Mouse (Mus musculus) right cerebral cortex, postnatal 25 days (tissue): Measurements from ENCODE around the gene Kank1.
A peak's percentile ranks its signal among the peaks of the same experiment; 100 is the strongest.

Source experiments
- DNase-seq: peaks from one replicate; pipeline ENCODE4 v3.0.0; 2022

Kank1 gene

DNA sequence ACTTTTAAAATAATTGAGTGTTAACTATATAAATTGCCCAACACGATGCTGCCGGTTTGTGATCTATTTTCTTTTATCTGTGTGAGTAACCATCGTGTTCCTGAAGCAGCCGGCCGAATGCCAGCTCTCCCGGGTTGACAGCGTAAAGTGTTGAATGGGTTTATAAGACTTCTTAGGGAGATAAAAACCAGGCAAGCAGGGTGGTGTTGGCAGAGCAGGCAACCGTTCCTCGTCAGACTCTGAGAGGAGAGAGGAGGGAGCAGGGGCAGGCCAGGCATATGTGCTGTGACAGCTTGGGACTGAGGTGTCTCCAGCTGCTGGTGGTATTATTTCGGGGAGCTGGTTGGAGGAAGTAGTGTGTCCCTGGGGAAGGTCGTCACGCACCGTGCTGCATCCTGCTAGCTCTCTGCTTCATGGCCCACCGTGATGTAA is 78.7 kb downstream of the Kank1 start:
- DNase-seq = peak; percentile 15

DNA sequence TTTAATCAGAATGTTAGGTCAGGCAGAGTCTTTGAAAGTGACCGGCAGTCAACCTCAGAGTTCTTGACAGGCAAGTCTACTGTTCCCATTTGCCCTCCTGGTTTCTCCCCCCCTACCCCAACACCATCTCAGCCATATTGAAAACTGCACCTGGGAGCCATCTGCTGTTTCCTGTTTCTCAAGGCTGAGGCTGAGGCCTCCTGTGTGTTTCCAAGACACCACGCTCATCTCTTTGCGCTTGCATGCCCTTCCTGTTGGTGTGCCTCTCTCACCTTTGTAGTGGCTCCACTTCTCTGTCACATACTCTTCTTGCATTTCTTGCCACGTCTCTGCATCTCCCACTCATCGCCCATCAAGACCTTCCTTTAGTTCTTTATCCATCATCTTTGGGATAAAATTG is 79.2 kb downstream of the Kank1 start:
- no peak for DNase-seq

- DNase-seq = no peak
Measured at GRCm38 (mm10) chr19:25324265-25324664, 87.5 kb downstream of the Kank1 start.

DNA sequence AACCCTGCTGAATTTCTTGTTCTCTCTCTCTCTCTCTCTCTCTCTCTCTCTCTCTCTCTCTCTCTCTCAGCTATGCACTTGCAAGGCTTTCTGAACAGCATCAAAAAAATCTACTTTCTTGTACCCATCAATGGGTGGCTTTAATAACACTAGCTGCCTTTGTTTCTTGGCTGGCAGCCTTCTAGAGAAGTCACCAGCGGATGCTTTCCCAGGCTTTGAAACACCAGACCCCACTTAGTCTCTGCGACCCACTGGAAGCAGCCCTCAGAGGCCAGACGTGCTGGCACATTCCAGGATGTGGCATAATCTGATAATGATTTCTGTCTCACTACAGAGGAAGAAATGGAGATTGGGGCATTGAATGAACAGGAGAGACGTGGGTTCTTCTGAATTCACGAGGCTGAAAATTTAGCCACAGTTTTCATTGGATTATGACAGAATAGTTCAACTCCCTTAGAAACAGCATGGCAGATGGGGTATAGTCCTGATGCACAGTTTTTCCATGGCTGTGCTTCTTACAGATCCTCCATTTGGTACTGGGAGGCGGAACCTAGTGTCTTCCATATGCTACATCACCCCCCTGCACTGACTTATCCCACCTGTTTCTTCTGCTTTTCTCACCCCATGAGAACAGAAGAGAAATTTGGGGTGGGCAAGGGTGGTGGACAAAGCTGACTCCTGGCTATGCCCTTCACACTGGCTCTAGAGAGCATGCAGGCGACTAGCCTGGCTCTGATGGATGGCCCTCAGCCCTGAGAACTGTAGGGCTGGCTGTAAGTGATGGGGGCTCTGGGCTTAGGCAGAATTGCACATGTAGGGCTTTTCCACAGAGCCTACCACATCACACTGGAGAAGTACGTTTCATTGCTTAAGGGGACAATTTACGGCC is 88.6 kb downstream of the Kank1 start:
- DNase-seq = no peak

DNA sequence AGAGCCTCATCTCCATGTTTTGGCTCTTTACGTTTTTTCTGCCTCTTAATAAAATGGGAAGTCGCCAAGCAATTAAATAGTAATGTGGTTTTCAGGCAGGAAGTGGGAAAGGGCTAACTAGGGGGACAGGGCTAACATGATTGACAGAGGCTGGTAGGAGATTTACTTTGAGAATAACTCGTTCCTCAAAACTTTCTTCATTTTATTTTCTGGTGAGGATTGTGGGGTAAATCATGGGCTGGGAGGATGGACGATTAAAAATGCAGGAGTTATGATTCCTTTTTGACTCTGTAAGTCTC is 89.2 kb downstream of the Kank1 start:
- no peak for DNase-seq

DNA sequence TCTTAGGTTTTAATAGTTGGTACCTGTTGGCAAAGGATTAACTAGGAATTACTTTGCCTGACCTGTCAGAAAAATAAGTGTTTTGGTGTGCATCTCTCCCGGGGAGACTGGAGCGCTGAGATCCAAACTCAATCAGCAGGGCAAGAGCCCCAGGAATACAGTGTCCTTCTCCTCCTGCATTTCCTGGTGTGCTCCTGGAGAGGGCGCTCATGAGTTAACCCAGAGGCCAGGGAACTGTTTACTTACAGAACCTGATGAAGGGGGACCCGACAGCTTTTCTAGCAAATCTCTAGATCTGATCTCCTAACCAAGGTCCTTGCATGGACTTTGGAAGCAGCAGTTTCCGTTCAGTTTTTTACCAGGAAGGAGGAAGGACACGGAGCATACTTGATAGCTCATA is 90.9 kb downstream of the Kank1 start:
- DNase-seq = no peak

DNA sequence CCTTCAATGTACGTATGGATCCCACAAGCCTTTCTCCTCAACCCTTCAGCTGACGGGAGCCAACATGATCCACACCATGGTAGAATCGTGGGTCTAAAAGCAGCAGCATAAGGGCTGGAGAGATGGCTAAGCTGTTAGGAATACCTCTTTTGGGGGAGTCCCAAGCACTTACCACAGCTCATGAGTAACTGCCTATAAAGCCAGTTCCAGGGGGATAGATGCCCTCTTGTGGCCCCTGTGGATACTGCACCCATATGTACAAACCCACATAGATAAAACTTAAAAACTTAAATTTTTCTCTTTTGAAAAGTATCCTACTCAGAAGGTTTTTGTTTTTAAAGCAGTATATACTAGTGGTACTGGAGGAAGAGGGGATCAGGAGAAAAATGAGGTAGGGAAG is 97.6 kb downstream of the Kank1 start:
- DNase-seq = no peak

DNA sequence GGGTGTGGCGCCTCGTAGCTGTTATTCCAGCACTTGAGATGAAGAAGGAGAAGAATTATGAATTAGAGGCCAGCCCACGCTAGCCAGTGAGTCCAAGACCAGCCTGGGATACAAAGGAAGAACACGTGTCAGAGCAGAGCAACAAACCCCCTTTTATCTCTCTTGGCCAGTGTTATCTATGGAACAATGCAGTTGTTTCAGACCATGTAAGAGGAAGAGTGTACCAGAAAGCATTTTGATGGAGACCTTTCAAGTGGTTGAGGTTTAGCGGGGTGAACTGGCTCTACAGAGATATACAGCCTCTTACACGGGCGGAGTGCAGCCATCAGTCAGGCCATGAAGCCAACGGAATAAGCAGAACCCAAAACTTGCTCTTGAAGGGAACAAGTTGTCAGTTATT is 100.0 kb downstream of the Kank1 start:
- no peak for DNase-seq

DNA sequence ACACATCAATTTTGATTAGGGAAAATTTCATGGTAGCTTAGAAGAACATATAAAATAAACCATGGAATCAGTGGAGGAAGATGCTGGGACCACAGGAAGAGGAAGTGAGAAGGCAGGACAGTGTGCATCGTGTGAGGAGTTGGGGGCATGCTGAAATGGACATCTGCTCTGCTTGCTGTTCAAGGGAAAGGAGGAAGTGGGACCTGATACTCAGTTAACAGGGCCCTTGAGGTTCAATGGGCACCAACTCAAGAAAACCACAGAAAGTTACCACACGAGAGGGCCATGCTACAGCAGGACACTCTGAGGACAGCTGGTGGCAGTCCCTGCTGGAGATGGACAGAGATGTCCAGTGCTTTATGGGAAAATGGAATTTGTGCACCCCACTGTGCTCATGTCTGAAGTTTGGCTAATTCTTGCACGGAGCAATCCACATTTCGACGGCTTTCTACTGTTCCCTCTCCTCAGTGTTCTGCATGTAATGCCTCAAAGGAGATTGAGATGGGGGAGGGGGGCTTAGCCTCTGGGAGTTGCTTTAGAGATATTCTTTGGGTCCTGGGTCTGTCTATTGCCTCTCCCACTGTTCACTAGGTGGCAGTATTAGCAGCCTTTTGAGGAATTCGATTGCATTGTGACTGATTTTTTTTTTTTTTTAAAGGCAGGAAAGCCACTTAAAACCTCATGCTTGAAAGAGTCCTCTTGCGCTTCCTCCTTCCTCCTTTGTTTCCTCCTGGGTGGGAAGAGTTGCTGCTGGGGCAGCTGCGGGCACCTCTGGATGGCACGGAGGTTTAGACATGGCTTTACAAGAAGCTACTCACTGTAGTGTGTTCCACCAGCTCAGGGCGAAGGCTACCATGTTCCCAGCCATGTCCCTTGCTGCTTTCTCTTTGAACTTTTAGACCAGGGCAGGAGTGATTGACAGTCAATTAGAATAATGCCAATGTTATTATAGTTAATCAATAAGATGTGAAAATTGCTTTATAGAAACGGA is 104.2 kb downstream of the Kank1 start:
- DNase-seq = no peak

- DNase-seq = no peak
Measured at GRCm38 (mm10) chr19:25342026-25342425, 105.3 kb downstream of the Kank1 start.

DNA sequence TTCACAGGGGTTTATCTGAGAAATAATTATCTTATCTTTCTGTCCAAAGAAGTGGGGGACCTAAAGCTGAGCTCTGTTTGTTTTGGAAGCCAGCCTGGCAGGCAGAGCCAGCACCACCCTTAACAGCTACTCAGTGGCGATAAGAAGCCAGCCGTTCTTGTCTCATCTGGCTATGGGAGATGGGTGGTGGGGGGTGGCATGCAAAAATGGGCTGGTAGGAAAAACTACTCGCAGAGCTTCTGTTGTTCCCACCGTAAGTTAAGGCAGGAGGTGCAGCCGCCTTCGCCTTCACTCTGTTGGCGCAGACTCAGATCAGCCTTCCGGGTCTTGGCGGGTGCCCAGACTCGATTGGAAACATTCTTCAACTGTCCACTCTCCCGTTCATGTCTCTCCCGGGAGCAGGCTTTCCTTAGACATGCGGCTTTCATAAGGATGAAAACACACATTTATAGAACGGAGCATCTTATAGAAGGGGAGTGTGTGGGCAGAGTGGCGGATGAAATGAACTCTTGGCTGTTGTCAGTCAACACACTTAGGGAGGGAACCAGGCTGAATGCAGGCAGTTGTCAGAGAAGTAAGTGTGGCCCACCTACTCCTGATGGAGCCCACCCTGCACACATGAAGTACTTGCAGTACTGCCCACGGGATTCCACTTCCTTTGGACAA is 107.0 kb downstream of the Kank1 start:
- peak; percentile 9 for DNase-seq

- DNase-seq = no peak
Measured at GRCm38 (mm10) chr19:25344371-25344770, 107.6 kb downstream of the Kank1 start.

GRCm38 (mm10) chr19:25345972-25346371 is 109.2 kb downstream of the Kank1 start:
- DNase-seq = no peak

DNA sequence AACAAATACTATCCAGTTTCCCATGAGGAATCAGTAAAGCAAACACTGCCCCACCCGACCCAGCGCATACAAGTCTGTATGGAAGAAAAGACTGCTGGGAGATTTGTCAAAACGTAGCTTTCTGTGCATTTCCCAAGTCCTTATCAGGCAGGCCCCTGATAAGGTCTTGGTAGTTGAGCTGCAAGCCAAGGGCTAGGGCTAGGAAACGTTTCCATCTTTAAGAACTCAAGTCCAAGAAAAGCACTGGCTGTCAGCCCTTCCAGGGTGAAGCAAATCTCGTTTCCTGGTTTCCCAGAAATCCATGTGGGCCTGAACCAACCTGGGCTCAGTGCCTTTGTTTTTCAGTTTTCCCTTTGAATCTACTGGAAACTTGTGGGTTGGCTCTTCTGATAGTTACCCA is 110.7 kb downstream of the Kank1 start:
- DNase-seq = no peak

DNA sequence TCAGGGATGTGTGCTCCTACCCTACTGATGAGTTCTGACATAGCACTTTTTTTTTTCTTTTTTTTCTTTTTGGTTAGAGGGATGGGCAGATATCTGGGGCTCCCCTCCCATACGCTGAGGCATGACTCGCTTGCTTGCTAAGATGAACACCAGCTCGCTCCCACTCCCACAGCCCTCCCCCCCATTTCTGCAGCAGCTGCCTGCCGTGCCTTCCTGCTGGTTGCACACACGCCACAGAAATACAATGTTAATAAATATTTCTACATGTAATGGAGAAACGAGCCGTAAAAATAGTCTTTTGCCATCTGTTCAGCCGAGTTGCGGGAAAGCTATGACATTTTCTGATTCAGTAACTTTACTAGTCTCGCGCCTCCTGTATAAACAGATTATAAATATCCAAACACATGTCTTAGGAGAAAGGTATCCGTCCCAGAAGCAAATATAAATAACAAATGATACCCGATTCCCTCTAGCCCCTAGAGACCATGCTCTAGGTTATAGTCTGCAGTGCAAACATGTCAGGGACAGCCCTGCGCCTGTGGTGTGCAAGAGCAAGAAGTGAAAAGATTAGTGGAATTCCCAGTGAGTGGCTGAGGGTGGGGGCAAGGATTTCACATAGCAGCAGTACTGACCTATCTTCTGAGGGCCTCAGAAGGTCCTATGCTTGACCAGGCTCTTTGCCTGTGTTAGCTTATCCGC is 114.6 kb downstream of the Kank1 start:
- DNase-seq = no peak

GRCm38 (mm10) chr19:25357094-25357493 is 120.3 kb downstream of the Kank1 start:
- DNase-seq = no peak

GRCm38 (mm10) chr19:25358486-25359120 is 121.8 kb downstream of the Kank1 start:
- no peak for DNase-seq

DNA sequence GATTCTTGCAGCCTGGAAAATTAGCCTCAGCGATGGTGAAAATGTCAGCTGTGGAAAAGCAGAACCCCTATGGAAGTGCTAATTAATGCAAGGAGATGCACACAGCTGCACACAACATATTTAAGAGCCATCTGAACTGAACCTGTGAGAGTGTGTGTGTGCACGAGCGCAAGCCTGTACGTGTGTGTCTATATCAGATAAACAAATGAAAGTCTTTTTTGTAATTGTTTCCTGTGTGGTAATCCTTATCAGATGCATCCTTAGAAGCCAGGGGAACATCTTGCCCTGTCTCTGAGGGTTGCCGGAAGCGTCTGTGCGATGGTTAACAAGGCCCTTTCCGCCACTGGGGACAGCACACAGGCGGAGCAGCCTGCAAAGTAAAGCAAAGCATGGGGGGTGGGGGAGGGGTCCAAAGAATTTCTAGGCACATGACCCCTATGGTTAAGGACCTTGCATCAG is 123.8 kb downstream of the Kank1 start:
- DNase-seq = no peak

- no peak for DNase-seq
Measured at GRCm38 (mm10) chr19:25361956-25362355, 125.2 kb downstream of the Kank1 start.

DNA sequence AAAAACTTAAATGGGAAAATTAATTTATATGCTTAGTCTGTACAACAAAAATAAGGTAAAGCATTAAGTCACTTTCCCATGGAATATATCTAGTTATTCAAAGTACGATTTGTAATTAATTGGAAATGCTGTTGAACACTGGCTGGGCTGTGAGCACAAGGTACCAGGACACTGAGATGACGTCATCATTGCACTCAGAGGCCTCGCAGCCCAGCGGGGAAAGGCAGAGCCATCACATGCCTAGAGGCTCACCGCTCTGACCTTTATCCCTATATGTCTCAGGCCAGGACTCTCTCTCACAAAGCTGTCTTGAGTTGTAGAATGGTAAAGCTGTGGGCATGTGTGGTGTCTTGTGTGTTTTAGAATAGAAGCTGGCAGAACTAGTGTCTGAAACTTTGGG is 128.9 kb downstream of the Kank1 start:
- no peak for DNase-seq

GRCm38 (mm10) chr19:25366620-25367019 is 129.8 kb downstream of the Kank1 start:
- DNase-seq = no peak

DNA sequence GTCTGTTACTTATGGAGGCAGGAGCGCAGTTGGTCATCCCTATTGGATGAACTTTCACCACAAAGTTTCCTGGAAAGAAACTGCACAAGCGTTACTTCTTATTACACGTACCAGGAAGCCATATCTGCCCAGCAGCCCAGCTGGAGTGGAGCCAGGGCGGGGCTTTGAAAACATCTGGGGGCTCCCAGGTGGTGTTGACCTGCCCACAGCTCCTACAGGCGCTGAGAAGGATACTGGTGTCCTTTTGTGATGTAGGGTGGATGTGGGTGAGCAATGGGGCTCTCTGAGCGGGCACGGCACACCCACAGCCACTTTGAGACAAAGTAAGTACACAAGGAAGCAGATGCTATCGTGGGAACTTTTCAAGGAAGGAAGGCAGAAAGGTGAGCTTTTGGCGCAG is 133.7 kb downstream of the Kank1 start:
- no peak for DNase-seq
